Mouse (Mus musculus) liver, embryonic 13.5 days (tissue): Measurements from ENCODE around the gene Vsig8. TPM values are rescaled to one million over a fixed set of nuclear protein-coding genes. Genes with fewer than 3 reads are reported as not detected.

Experiments used
- ATAC-seq: fragments of 200-750 bp; cut with Nextera tagmentation; 2 replicates; pipeline ENCODE4 v1.8.0; 2017; ENCODE audit warnings: low read depth, mild to moderate bottlenecking, moderate number of reproducible peaks, moderate library complexity
- DNase-seq: peaks from one replicate; pipeline ENCODE4 v3.0.0; 2022
- H3K27ac ChIP-seq: fragments of 300-500 bp; sonication (generic); 2 replicates; pipeline ENCODE4 v1.5.1; 2015; ENCODE audit warnings: moderate library complexity, mild to moderate bottlenecking, inconsistent platforms
- H3K27me3 ChIP-seq: fragments of 300-500 bp; sonication (generic); 2 replicates; pipeline ENCODE4 v1.6.1; 2015; ENCODE audit warnings: mild to moderate bottlenecking, inconsistent platforms
- H3K36me3 ChIP-seq: fragments of 300-500 bp; sonication (generic); 2 replicates; pipeline ENCODE4 v1.6.1; 2015; ENCODE audit warnings: mild to moderate bottlenecking, inconsistent platforms
- H3K4me1 ChIP-seq: fragments of 300-500 bp; sonication (generic); replicated peaks from 2 replicates; pipeline ENCODE4 v1.6.1; 2015; ENCODE audit warnings: inconsistent platforms
- H3K4me2 ChIP-seq: fragments of 300-500 bp; sonication (generic); 2 replicates; pipeline ENCODE4 v1.6.1; 2015; ENCODE audit warnings: inconsistent platforms, mild to moderate bottlenecking, moderate library complexity
- H3K4me3 ChIP-seq: fragments of 300-500 bp; sonication (generic); replicated peaks from 2 replicates; pipeline ENCODE4 v1.5.1; 2015; ENCODE audit warnings: mild to moderate bottlenecking, inconsistent platforms
- H3K9ac ChIP-seq: fragments of 300-500 bp; sonication (generic); 2 replicates; pipeline ENCODE4 v1.6.1; 2015; ENCODE audit warnings: mild to moderate bottlenecking, inconsistent platforms
- H3K9me3 ChIP-seq: fragments of 300-500 bp; sonication (generic); replicated peaks from 2 replicates; pipeline ENCODE4 v1.6.1; 2016; ENCODE audit warnings: inconsistent platforms
- WGBS: fragments of 180-500 bp; shearing (Covaris S2); methylation state at CpG from one replicate; pipeline ENCODE4 v1.1.7; 2015; ENCODE audit not compliant: insufficient replicate concordance; 5-methylcytosine and 5-hydroxymethylcytosine counted together
- polyA plus RNA-seq: library from polyadenylated mRNA; unstranded; fragments of >200 nt; fragmentation: Nextera tagmentation; extraction: Ambion mirVana; gene quantifications from 2 replicates; pipeline ENCODE4 v1.2.1, GENCODE M21; 2015

The Vsig8 gene
- polyA plus RNA-seq, 1 experiment from 2014 or later = not detected

- Histone ChIP-seq H3K4me1 (no peaks in the 10 kb centered on the region), H3K9ac (no peak overlapping the region), H3K4me3 (no peak overlapping the region), H3K9me3 (no peaks in the 10 kb centered on the region), H3K36me3 (no peaks in the 10 kb centered on the region), H3K4me2 (no peak overlapping the region), H3K27ac (no peak overlapping the region), H3K27me3 (no peaks in the 10 kb centered on the region)
- DNase-seq = no peak
- ATAC-seq = no peak
- 44% methylated on average over 3 of the region's 3 CpGs for WGBS
These were observed 37.6 kb downstream of the Vsig8 start for GRCm38 (mm10) chr1:172593321-172593720.

GRCm38 (mm10) chr1:172593956-172594355 lies 38.2 kb downstream of the Vsig8 start:
- Histone ChIP-seq H3K36me3 (no peaks in the 10 kb centered on the region), H3K4me2 (no peak overlapping the region), H3K4me1 (no peaks in the 10 kb centered on the region), H3K9me3 (no peaks in the 10 kb centered on the region), H3K27ac (no peak overlapping the region), H3K9ac (no peak overlapping the region), H3K27me3 (no peaks in the 10 kb centered on the region), H3K4me3 (no peak overlapping the region)
- ATAC-seq = no peak
- WGBS = 29% methylated on average over 2 of the region's 2 CpGs
- DNase-seq = no peak

- H3K9ac ChIP-seq = no peak overlapping the region
- no peak overlapping the region for H3K27ac ChIP-seq
- H3K4me3 ChIP-seq = no peak overlapping the region
- DNase-seq (no peak), ATAC-seq (no peak)
- H3K9me3 ChIP-seq = no peaks in the 10 kb centered on the region
- H3K27me3 ChIP-seq = no peaks in the 10 kb centered on the region
- no peak overlapping the region for H3K4me2 ChIP-seq
- H3K4me1 ChIP-seq = no peaks in the 10 kb centered on the region
- H3K36me3 ChIP-seq = no peaks in the 10 kb centered on the region
These were observed 38.8 kb downstream of the Vsig8 start for GRCm38 (mm10) chr1:172594495-172594894.

GRCm38 (mm10) chr1:172602326-172602725 lies 46.6 kb downstream of the Vsig8 start, which contains the start of gene Fcrl6:
TSS of gene Fcrl6 (minus strand) at chr1:172602551.
- Histone ChIP-seq H3K9ac (no peak within 1 kb of the TSS), H3K9me3 (no peaks in the 10 kb centered on the region), H3K36me3 (no peaks in the 10 kb centered on the region), H3K4me2 (no peak within 1 kb of the TSS), H3K27me3 (no peaks in the 10 kb centered on the region), H3K4me1 (no peaks in the 10 kb centered on the region), H3K27ac (no peak within 1 kb of the TSS), H3K4me3 (no peak within 1 kb of the TSS)
- DNase-seq = no peak
- 11% methylated on average over 1 of the region's 1 CpGs for WGBS
- no peak for ATAC-seq

DNA sequence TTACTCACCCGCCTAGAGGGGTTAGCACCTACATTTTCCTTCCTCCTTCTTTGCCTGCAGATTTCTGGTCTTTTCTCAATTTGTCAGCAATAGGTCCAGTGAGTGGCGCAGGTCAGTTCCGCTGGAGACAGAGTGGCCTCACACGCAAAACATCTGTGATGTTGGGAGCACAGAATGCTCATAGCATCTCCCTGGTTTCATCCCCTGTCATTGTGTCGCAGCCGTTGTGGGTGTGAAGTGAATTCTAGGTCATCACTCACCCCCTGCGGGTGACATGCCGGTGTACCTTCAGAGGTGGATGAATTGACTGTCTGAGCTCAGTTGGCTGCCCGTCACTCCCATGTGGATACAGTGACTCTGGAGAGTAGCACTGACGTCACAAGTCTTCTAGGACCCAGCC lies 55.6 kb downstream of the Vsig8 start:
- no peak overlapping the region for H3K4me3 ChIP-seq
- no peaks in the 10 kb centered on the region for H3K36me3 ChIP-seq
- peaks cover 4% of the 10 kb centered on the region; the same call in 1 of the 2 replicates for H3K27me3 ChIP-seq
- H3K4me2 ChIP-seq = no peak overlapping the region
- ATAC-seq = no peak
- 62% methylated on average over 10 of the region's 10 CpGs for WGBS
- H3K9me3 ChIP-seq = no peaks in the 10 kb centered on the region
- no peaks in the 10 kb centered on the region for H3K4me1 ChIP-seq
- no peak overlapping the region for H3K27ac ChIP-seq
- H3K9ac ChIP-seq = no peak overlapping the region
- DNase-seq = no peak

- H3K9me3 ChIP-seq = no peaks in the 10 kb centered on the region
- H3K27me3 ChIP-seq = peaks cover 7% of the 10 kb centered on the region; the same call in 1 of the 2 replicates
- no peak overlapping the region for H3K4me3 ChIP-seq
- H3K36me3 ChIP-seq = no peaks in the 10 kb centered on the region
- no peak for DNase-seq
- H3K9ac ChIP-seq = no peak overlapping the region
- no peak overlapping the region for H3K4me2 ChIP-seq
- WGBS = 41% methylated on average over 1 of the region's 1 CpGs
- no peak for ATAC-seq
- no peak overlapping the region for H3K27ac ChIP-seq
- H3K4me1 ChIP-seq = no peaks in the 10 kb centered on the region
These were observed 57.0 kb downstream of the Vsig8 start for GRCm38 (mm10) chr1:172612745-172613144.

Other genes starting within 250 kb of the Vsig8 start
- gene Kcnj9, start 226.6 kb upstream of the Vsig8 start, polyA plus RNA-seq = 0.05 TPM in 1 of 2 replicates, not detected in the other
- 0.03 and 0.07 TPM in 2 replicates for gene Kcnj10, start 214.7 kb upstream of the Vsig8 start, polyA plus RNA-seq
- 2.4 and 2.7 TPM in 2 replicates for gene Pigm, start 179.4 kb upstream of the Vsig8 start, polyA plus RNA-seq
- gene Slamf9, start 80.6 kb upstream of the Vsig8 start, polyA plus RNA-seq = 1.5 and 1.9 TPM in 2 replicates
- gene Igsf9, start 74.2 kb upstream of the Vsig8 start, polyA plus RNA-seq = 1.6 and 2.5 TPM in 2 replicates
- gene Tagln2, start 55.9 kb upstream of the Vsig8 start, polyA plus RNA-seq = 127 and 145 TPM in 2 replicates
- 0.17 and 0.44 TPM in 2 replicates for gene Cfap45, start 35.1 kb upstream of the Vsig8 start, polyA plus RNA-seq
- gene Slamf8, start 34.6 kb downstream of the Vsig8 start, polyA plus RNA-seq = 0.10 and 0.12 TPM in 2 replicates
- not detected in 2 replicates for gene Fcrl6, start 46.6 kb downstream of the Vsig8 start, polyA plus RNA-seq
- 4.6 TPM in 2 replicates for gene Dusp23, start 77.0 kb downstream of the Vsig8 start, polyA plus RNA-seq
- 14.7 and 16.8 TPM in 2 replicates for gene Crp, start 142.1 kb downstream of the Vsig8 start, polyA plus RNA-seq